Comparison of ENCODE assay signal across 10 mouse cellular contexts in the genomic region with DNA sequence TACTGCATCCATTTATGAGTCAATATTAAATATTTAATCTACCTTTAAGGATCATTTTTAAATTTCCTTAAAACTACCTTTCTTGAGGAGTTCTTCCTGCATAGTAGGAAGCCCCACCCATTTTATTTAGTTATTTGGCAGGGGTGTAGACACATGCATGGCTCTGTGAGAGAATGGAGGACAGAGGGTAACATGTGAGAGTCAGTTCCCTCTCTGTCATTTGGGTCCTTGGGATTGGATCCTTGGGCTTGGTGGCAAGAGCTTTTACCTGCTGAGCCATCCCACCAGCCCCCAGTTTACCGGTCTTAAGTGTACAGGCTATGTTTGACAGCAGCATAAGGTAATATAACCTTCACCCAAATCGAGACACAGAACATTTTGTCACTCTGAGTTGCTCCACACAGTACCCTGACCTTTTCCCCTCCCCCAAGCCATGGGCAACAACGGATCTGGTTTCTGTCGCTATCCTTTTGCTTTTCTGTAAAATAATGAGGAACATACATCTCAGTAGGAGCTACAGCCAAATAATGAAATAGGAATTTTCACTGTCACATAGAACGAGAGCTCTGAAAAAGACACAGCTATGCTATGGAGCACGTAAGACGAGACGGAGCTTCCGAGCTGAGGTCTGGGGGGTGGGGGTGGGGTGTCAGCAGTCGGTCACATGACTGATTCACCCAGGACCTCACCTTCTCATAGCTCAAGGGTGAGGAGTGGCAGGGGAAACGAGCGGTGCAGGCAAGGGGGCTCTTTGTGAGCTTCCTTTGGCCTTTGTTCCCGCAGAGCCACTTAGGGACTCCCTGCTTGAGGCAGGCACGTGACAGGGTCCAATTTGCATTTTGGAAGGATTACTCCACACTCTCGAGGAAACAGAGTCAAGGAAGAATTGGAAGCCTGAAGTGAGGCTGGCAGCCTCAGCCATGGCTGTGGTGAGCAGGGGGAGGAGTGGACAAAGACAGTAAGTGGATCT.
DNase-seq lines count a peak whose midpoint lies in the region; ATAC-seq lines count a peak whose summit lies in the region.
"Had no signal": no experiment of that assay in that cellular context is flagged by ENCODE, and none has a peak within 500 bp of the region (broad histone marks: within the 10 kb centered on the region; RNA-seq: fewer than 3 reads in every experiment).

No protein-coding gene starts in this region.

- peak; percentile 78 for DNase-seq in heart, embryonic 10.5 days (ENCODE audit: low spot score)
- DNase-seq in heart, postnatal 25 days (ENCODE audit: low spot score), result no peak
- DNase-seq in WW6 (ENCODE audit: low read depth, low spot score), result peak; percentile 79
- peak; percentile 65 for DNase-seq in hindbrain, embryonic 11.5 days (ENCODE audit: low spot score)
- peak; percentile 56 for DNase-seq in mesoderm, embryonic 11.5 days (ENCODE audit: low read depth, low spot score)
- peak; percentile 30 to 39 for DNase-seq in thymus, postnatal 36 days
- no peak for DNase-seq in cerebellum, postnatal 4 days (ENCODE audit: low spot score in 2 of 2)
- no peak for DNase-seq in lung, postnatal 4 days

- peak; percentile 84 for ATAC-seq in hindbrain, embryonic 11.5 days (ENCODE audit: low FRiP score)
- ATAC-seq: Patski had no signal

- peak overlapping the region; percentile 85 for H3K27ac ChIP-seq in heart, embryonic 10.5 days
- H3K27ac ChIP-seq in hindbrain, embryonic 11.5 days (ENCODE audit: low read depth, low read length), result 0 out of 2 replicates have a peak overlapping the region, but pooled peaks have one; percentile 2

- H3K4me3 ChIP-seq in heart, embryonic 10.5 days, result peak overlapping the region; percentile 46
- H3K4me3 ChIP-seq in hindbrain, embryonic 11.5 days (ENCODE audit: low read depth, low read length), result 0 out of 2 replicates have a peak overlapping the region, but pooled peaks have one; percentile 2
- H3K4me3 ChIP-seq: myocyte had no signal

- H3K36me3 ChIP-seq in heart, embryonic 10.5 days, result no peaks in the 10 kb centered on the region
- no peaks in the 10 kb centered on the region for H3K36me3 ChIP-seq in hindbrain, embryonic 11.5 days (ENCODE audit: control insufficient read depth, insufficient read depth, low read length)

- no peaks in the 10 kb centered on the region for H3K9me3 ChIP-seq in heart, embryonic 10.5 days
- H3K9me3 ChIP-seq in hindbrain, embryonic 11.5 days (ENCODE audit: control insufficient read depth, low read length), result no peaks in the 10 kb centered on the region

- H3K4me1 ChIP-seq in heart, embryonic 10.5 days, result peaks cover 39% of the 10 kb centered on the region
- H3K4me1 ChIP-seq in hindbrain, embryonic 11.5 days (replicated peaks; ENCODE audit: control insufficient read depth, insufficient read depth, low read length), result peaks cover 10% of the 10 kb centered on the region

- H3K9ac ChIP-seq in hindbrain, embryonic 11.5 days (ENCODE audit: low read depth, low read length), result no peak overlapping the region

- H3K27me3 ChIP-seq in heart, embryonic 10.5 days (ENCODE audit: insufficient read depth, poor library complexity, severe bottlenecking), result no peaks in the 10 kb centered on the region
- H3K27me3 ChIP-seq in hindbrain, embryonic 11.5 days (ENCODE audit: control insufficient read depth, insufficient read depth, low read length), result no peaks in the 10 kb centered on the region
- H3K27me3 ChIP-seq: Patski had no signal

- WGBS in heart, embryonic 10.5 days, result 10% methylated on average over 15 of the region's 15 CpGs
- 4% methylated on average over 15 of the region's 15 CpGs for WGBS in hindbrain, embryonic 11.5 days

- intact Hi-C loops in heart, postnatal 25 days (cut with DNase I), result no loop called here

- H3K4me2 ChIP-seq in hindbrain, embryonic 11.5 days (replicated peaks; ENCODE audit: low read depth, low read length), result peak overlapping the region; percentile 25

Comparison
In these comparisons a context has a peak if more than half of its experiments do, and no peak if none do; other contexts are left out.
1. DNase-seq: peak in heart, embryonic 10.5 days (single experiment), WW6 (single experiment), hindbrain, embryonic 11.5 days (single experiment), mesoderm, embryonic 11.5 days (single experiment) and thymus, postnatal 36 days (2 of 2); none in heart, postnatal 25 days (single experiment), cerebellum, postnatal 4 days (0 of 2) and lung, postnatal 4 days (0 of 2).